Mouse (Mus musculus): ENCODE measurements around the gene Meis2. TPM values are rescaled to one million over a fixed set of nuclear protein-coding genes. Genes with fewer than 3 reads are reported as not detected.
A peak's percentile ranks its signal among the peaks of the same experiment; 100 is the strongest.

Meis2 gene
- total RNA-seq, 2 experiments from 2014 or later = 40.7 to 41.2 TPM

GRCm38 (mm10) chr2:116068901-116069300, 3.3 kb upstream of the Meis2 start:
- DNase-seq (ENCODE audit: low spot score in 2 of 2) = no peak

DNA sequence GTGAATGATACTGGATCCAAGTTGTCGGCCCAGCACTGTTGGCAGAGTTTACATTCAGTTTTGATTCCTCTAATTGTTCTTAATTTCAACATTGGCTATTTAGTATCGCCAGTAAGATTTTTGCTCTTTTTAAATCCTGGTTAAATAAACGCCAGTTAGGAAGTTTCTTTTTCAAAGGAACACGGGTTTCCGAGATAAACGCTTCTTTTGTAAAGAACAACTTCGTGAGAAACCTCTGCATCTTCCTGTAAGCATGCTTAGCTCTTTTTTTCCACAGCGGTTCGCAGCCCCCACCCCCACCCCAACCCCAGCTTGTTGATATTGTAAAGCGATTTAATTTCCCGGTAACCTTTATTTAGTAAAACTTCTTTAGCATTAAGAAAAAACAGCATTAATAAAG, 2.8 kb upstream of the Meis2 start:
- no peak for DNase-seq (ENCODE audit: low spot score in 2 of 2)

DNA sequence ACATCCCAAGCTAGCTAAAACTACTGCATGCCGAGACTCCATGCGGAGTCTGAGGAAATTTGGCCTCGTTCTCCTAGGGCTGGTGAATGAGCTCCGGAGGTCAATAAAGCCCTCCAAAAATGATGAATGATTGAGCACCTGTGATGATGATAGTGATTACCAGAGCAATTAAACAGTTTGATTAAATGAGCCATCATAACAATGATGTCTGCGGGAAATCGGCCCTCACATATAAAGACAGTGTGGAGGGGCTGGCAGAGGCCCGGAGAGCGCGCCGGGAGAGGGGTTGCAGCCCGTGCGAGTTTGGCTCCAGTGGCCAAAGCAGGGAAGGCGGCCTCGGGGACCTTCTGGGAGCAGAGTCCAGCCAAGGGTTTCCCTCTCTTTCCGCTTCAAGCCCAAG, 2.1 kb upstream of the Meis2 start:
- no peak for DNase-seq (ENCODE audit: low spot score in 2 of 2)

DNA sequence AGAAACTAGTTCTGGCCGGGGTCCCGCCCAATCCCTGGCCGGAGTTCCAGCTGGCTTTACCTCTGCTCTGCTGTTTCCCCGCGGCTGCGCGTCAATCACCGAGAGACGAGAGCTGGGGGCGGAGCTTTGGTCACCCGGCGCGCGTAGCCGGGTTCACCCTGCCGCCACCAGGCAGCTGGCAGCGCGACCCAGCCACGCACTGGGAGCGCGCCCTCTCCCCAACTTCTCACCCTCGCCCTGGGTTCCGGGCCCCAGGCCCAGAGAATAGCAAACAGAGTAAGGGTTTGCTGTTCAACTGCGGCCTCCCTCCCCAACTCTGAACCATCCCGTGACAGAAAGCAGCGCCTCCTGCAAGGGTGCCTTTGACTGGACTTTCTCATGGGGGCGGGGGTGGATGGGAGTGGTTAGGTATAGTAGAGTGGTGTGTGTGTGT, 1.4 kb upstream of the Meis2 start:
- DNase-seq (ENCODE audit: low spot score in 2 of 2) = peak; percentile 46 to 59

GRCm38 (mm10) chr2:116066057-116066941, 660 bp upstream of the Meis2 start:
- peak in 1 of 2 experiments; percentile 51 for DNase-seq (ENCODE audit: low spot score in 2 of 2)

GRCm38 (mm10) chr2:116065057-116065456, 582 bp downstream of the Meis2 start:
- DNase-seq (ENCODE audit: low spot score in 2 of 2) = no peak

DNA sequence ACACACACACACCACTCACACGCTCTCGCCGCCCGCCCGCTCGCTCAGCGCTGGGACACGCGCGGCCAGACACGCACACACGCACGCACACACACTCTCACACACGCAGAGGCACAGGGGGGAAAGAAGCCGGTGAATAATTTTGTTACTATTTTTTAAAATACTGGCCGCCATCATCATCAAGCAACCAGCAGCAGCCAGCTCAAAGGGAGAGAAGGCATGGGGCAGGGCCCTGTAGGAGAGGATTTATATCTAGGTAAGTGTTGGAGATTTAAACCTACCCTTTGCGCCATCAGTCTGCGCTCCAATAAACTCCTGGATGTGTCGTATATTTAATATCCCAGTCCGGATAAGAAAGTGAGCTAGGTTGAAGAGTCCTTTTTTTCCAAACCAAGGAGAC, 1.1 kb downstream of the Meis2 start:
- DNase-seq (ENCODE audit: low spot score in 2 of 2) = no peak

- no peak for DNase-seq (ENCODE audit: low spot score in 2 of 2)
Measured at GRCm38 (mm10) chr2:116063819-116064293, 1.8 kb downstream of the Meis2 start.

- DNase-seq (ENCODE audit: low spot score in 2 of 2) = no peak
Measured at GRCm38 (mm10) chr2:116062761-116063441, 2.7 kb downstream of the Meis2 start.

- DNase-seq (ENCODE audit: low spot score in 2 of 2) = no peak
Measured at GRCm38 (mm10) chr2:116062251-116062651, 3.4 kb downstream of the Meis2 start.

- no peak for DNase-seq (ENCODE audit: low spot score in 2 of 2)
Measured at GRCm38 (mm10) chr2:116061401-116062021, 4.1 kb downstream of the Meis2 start.

- DNase-seq (ENCODE audit: low spot score in 2 of 2) = no peak
Measured at GRCm38 (mm10) chr2:116060701-116061400, 4.8 kb downstream of the Meis2 start.

GRCm38 (mm10) chr2:116060210-116060609, 5.4 kb downstream of the Meis2 start:
- no peak for DNase-seq (ENCODE audit: low spot score in 2 of 2)

DNA sequence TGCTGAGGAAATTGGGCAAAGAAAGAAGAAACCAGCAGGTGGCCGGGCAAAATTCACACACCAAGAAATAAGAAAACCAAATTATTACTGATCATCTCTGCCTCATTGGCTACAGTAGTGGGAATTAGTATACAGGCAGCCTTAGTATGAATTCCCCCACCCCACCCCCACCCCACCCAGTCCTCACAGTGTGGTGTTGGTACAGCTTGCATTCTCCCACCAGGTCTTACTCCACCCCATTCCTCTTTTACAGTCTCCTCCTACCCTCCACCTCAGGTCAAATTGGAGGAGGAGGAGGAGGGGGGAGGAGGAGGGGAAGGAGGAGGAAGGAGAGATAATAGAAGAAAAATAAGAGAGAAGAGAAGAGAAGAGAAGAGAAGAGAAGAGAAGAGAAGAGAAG, 6.0 kb downstream of the Meis2 start:
- no peak for DNase-seq (ENCODE audit: low spot score in 2 of 2)

DNA sequence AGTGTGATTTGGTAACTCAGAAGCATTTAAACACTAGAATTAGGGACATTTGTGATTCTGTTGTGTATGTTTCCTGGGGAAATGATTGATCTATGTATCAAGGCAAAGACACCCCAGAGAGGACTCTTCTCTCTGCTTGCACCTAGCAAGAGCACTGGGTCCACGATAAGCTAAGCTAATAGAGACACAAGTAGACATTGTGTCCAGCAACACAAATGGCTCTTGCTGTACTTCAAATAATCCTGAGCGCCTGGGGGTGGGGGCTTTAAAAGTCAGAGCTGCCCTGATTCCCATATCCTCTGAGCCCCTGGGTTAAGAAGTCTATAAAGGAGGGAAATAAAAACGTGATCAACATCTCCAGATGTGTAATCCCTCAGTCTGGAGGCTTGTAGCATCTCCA, 6.6 kb downstream of the Meis2 start:
- no peak for DNase-seq (ENCODE audit: low spot score in 2 of 2)

- DNase-seq (ENCODE audit: low spot score in 2 of 2) = no peak
Measured at GRCm38 (mm10) chr2:116058511-116058910, 7.1 kb downstream of the Meis2 start.

- no peak for DNase-seq (ENCODE audit: low spot score in 2 of 2)
Measured at GRCm38 (mm10) chr2:116056826-116057225, 8.8 kb downstream of the Meis2 start.

- DNase-seq (ENCODE audit: low spot score in 2 of 2) = no peak
Measured at GRCm38 (mm10) chr2:116055686-116056620, 9.7 kb downstream of the Meis2 start.

DNA sequence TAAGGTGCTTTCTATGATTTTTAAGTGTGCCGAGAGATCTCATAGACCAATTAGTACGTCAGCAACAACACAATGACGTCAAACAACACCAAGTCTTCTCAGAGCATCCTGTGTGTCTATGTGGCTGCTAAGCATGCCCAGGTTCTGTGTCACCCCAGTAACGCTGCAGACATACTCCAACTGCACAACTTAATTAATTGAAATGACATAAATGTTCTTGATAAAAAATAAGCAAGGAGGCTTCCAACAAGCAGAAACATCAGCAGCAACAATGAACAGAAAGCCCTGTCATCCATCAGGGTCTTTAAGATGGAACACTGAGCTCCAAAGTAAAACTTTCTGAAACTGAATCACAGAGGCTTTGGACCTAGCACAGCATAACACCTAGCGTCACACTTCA, 11.7 kb downstream of the Meis2 start:
- DNase-seq (ENCODE audit: low spot score in 2 of 2) = no peak

Data from layer of hippocampus, adult 18-20 months (tissue).